Mouse (Mus musculus): ENCODE data around the gene Phlpp1. TPM values are rescaled to one million over a fixed set of nuclear protein-coding genes. Genes with fewer than 3 reads are reported as not detected.
A peak's percentile ranks its signal among the peaks of the same experiment; 100 is the strongest.

The Phlpp1 gene
- polyA plus RNA-seq, 1 experiment from 2014 or later, result 2.2 TPM

DNA sequence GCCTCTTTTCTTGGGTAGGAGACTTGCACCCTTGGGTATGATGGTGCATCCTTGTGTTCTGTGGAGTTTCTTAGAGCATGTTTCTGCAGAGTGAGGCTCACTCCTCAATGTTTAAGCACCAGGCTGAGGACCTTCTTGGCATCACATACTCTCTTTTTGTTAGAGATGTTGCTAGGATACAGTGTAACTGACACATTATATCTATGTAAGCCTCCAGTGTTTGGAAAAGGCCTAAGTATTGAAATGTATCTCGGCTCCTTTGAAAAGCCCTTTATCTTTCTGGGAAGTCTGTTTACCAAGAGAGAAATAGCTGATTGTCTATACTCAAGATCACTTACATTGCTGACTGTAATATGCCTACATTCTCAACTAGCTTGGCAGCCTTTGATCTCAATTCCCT lies 208.9 kb downstream of the Phlpp1 start:
- ATAC-seq (ENCODE audit: insufficient read depth, low FRiP score), result no peak
- H3K9me3 ChIP-seq (replicated peaks; ENCODE audit: control insufficient read depth, low read length), result no peaks in the 10 kb centered on the region

DNA sequence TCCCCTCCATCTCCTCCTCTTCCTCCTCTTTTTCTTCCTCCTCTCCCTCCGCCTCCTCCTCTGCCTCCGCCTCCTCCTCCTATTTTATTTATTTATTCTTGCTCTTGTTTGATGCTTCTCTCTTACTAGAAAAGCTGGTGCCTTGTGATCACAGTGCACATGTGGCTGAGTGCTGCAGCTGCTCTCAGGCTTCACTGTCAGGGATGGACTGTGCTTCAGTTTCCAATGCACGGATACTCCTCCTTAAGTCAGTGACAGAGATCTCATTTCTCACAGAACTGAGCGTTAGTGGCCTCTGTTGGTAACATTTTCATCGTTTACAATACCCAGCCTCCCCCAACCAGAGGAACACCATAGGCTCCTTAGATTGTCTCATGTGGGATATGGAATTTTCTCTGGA lies 215.0 kb downstream of the Phlpp1 start:
- no peak for ATAC-seq (ENCODE audit: insufficient read depth, low FRiP score)

More for the DNA sequence above, 208.9 kb downstream of the Phlpp1 start:
- H3K4me2 ChIP-seq (ENCODE audit: low read depth, low read length), result no peak overlapping the region
- H3K36me3 ChIP-seq (ENCODE audit: control insufficient read depth, insufficient read depth, low read length), result no peaks in the 10 kb centered on the region
- H3K9ac ChIP-seq (ENCODE audit: low read length), result no peak overlapping the region
- no peaks in the 10 kb centered on the region for H3K27me3 ChIP-seq (ENCODE audit: control insufficient read depth, insufficient read depth, low read length)
- 31% methylated on average over 1 of the region's 1 CpGs for whole genome bisulfite sequencing
- no peaks in the 10 kb centered on the region for H3K4me1 ChIP-seq (ENCODE audit: control insufficient read depth, insufficient read depth, low read length)
- no peak overlapping the region for H3K4me3 ChIP-seq (replicated peaks; ENCODE audit: low read length)
- no peak overlapping the region for H3K27ac ChIP-seq (ENCODE audit: low read length)

DNA sequence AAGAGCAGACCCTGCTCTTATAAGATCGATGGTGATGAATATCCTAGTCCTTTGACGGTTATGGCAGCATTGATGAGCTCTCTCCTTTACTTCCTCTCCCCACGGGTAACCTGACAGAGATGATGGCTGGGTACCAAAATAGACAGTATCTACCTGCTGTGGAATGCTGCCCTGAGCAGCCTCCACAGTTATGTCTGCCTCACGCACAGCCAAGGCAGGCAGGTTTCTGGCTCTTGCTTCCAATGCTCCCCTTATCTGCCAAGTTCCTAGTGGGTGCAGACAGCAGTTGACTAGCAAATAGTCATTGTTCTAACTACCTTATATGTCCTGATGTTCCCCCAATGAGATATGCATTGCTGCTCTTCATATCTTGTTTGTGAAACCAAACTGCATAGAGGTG lies 215.7 kb downstream of the Phlpp1 start:
- no peaks in the 10 kb centered on the region for H3K36me3 ChIP-seq (ENCODE audit: control insufficient read depth, insufficient read depth, low read length)
- H3K9ac ChIP-seq (ENCODE audit: low read length), result no peak overlapping the region
- no peaks in the 10 kb centered on the region for H3K9me3 ChIP-seq (replicated peaks; ENCODE audit: control insufficient read depth, low read length)
- H3K27me3 ChIP-seq (ENCODE audit: control insufficient read depth, insufficient read depth, low read length), result no peaks in the 10 kb centered on the region
- H3K4me2 ChIP-seq (ENCODE audit: low read depth, low read length), result no peak overlapping the region
- no peak for ATAC-seq (ENCODE audit: insufficient read depth, low FRiP score)
- H3K27ac ChIP-seq (ENCODE audit: low read length), result no peak overlapping the region
- H3K4me1 ChIP-seq (ENCODE audit: control insufficient read depth, insufficient read depth, low read length), result no peaks in the 10 kb centered on the region
- 88% methylated on average over 4 of the region's 4 CpGs for WGBS
- no peak overlapping the region for H3K4me3 ChIP-seq (replicated peaks; ENCODE audit: low read length)

More for the DNA sequence above, 215.0 kb downstream of the Phlpp1 start:
- 62% methylated on average over 5 of the region's 5 CpGs for WGBS
- Histone ChIP-seq H3K4me1 (ENCODE audit: control insufficient read depth, insufficient read depth, low read length) (no peaks in the 10 kb centered on the region), H3K9ac (ENCODE audit: low read length) (no peak overlapping the region), H3K27ac (ENCODE audit: low read length) (no peak overlapping the region), H3K4me3 (replicated peaks; ENCODE audit: low read length) (no peak overlapping the region), H3K36me3 (ENCODE audit: control insufficient read depth, insufficient read depth, low read length) (no peaks in the 10 kb centered on the region), H3K9me3 (replicated peaks; ENCODE audit: control insufficient read depth, low read length) (no peaks in the 10 kb centered on the region), H3K27me3 (ENCODE audit: control insufficient read depth, insufficient read depth, low read length) (no peaks in the 10 kb centered on the region), H3K4me2 (ENCODE audit: low read depth, low read length) (no peak overlapping the region)

DNA sequence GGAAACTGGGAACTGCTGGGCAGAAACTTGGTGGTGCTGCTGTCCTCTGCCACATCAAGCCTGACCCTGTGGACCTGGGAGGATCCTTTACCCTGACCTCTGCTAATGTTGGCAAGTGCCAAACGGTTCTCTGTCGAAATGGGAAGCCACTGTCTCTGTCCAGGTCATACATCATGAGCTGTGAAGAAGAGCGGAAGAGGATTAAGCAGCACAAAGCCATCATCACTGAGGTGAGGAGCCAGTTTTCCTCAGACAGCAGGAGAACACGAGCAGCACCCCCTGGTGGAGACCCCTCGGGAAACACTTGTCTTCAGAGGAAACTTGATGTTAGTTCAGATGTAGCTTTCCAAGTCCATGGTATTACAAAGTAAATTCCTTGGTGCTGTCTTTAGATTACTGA lies 218.1 kb downstream of the Phlpp1 start:
- no peaks in the 10 kb centered on the region for H3K4me1 ChIP-seq (ENCODE audit: control insufficient read depth, insufficient read depth, low read length)
- WGBS, result 7% methylated on average over 5 of the region's 5 CpGs
- no peaks in the 10 kb centered on the region; the same call in 1 of the 2 replicates for H3K36me3 ChIP-seq (ENCODE audit: control insufficient read depth, insufficient read depth, low read length)
- H3K27ac ChIP-seq (ENCODE audit: low read length), result no peak overlapping the region
- ATAC-seq (ENCODE audit: insufficient read depth, low FRiP score), result peak; percentile 33; the same call in 1 of the 2 replicates
- no peak overlapping the region for H3K4me3 ChIP-seq (replicated peaks; ENCODE audit: low read length)
- no peak overlapping the region for H3K9ac ChIP-seq (ENCODE audit: low read length)
- H3K9me3 ChIP-seq (replicated peaks; ENCODE audit: control insufficient read depth, low read length), result no peaks in the 10 kb centered on the region
- H3K27me3 ChIP-seq (ENCODE audit: control insufficient read depth, insufficient read depth, low read length), result no peaks in the 10 kb centered on the region
- H3K4me2 ChIP-seq (ENCODE audit: low read depth, low read length), result no peak overlapping the region

DNA sequence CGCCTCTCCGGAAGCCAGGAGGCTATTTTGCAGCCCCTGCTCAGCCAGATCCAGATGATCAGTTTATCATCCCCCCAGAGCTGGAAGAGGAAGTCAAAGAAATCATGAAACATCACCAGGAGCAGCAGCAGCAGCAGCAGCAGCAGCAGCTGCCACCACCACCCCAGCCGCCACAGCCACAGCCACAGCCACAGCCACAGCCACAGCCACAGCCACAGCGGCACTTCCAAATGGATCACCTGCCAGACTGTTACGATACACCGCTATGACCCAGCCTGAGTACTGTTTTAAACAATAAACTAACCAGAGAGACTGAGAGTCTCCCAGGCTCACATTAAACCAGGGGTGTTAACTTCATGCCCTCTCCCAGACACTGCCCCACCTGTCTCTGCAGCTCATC lies 221.5 kb downstream of the Phlpp1 start:
- 86% methylated on average over 6 of the region's 6 CpGs for WGBS
- ATAC-seq (ENCODE audit: insufficient read depth, low FRiP score), result no peak

DNA sequence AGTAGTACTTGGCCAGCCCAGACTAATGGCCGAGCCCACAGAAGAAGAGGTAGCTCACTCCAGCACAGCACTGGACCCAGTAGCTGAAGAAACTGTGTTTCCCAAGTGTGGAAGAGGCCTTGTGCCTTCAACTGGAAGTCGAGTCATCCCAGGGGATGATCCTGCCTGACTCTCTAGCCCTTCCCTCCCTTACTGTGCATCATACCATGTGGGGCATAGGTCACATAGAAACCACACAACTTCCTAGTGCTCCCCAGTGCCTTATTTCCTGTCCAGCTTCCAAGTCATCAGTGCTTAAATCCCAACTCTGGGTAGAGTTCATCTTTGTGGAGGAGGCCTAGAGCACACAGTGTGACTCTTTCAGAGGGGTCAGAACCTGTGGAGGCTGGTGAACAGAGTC lies 223.1 kb downstream of the Phlpp1 start:
- H3K9me3 ChIP-seq (replicated peaks; ENCODE audit: control insufficient read depth, low read length), result no peaks in the 10 kb centered on the region
- no peak overlapping the region for H3K27ac ChIP-seq (ENCODE audit: low read length)
- no peaks in the 10 kb centered on the region; the same call in 1 of the 2 replicates for H3K36me3 ChIP-seq (ENCODE audit: control insufficient read depth, insufficient read depth, low read length)
- no peak overlapping the region for H3K9ac ChIP-seq (ENCODE audit: low read length)
- H3K4me2 ChIP-seq (ENCODE audit: low read depth, low read length), result no peak overlapping the region
- no peak overlapping the region for H3K4me3 ChIP-seq (replicated peaks; ENCODE audit: low read length)
- WGBS, result 80% methylated on average over 2 of the region's 2 CpGs
- H3K27me3 ChIP-seq (ENCODE audit: control insufficient read depth, insufficient read depth, low read length), result no peaks in the 10 kb centered on the region
- no peak for ATAC-seq (ENCODE audit: insufficient read depth, low FRiP score)
- H3K4me1 ChIP-seq (ENCODE audit: control insufficient read depth, insufficient read depth, low read length), result no peaks in the 10 kb centered on the region

More for the DNA sequence above, 221.5 kb downstream of the Phlpp1 start:
- H3K4me1 ChIP-seq (ENCODE audit: control insufficient read depth, insufficient read depth, low read length), result no peaks in the 10 kb centered on the region
- H3K27me3 ChIP-seq (ENCODE audit: control insufficient read depth, insufficient read depth, low read length), result no peaks in the 10 kb centered on the region
- H3K27ac ChIP-seq (ENCODE audit: low read length), result no peak overlapping the region
- H3K36me3 ChIP-seq (ENCODE audit: control insufficient read depth, insufficient read depth, low read length), result no peaks in the 10 kb centered on the region; the same call in 1 of the 2 replicates
- H3K9me3 ChIP-seq (replicated peaks; ENCODE audit: control insufficient read depth, low read length), result no peaks in the 10 kb centered on the region
- no peak overlapping the region for H3K9ac ChIP-seq (ENCODE audit: low read length)
- H3K4me2 ChIP-seq (ENCODE audit: low read depth, low read length), result no peak overlapping the region
- H3K4me3 ChIP-seq (replicated peaks; ENCODE audit: low read length), result no peak overlapping the region

DNA sequence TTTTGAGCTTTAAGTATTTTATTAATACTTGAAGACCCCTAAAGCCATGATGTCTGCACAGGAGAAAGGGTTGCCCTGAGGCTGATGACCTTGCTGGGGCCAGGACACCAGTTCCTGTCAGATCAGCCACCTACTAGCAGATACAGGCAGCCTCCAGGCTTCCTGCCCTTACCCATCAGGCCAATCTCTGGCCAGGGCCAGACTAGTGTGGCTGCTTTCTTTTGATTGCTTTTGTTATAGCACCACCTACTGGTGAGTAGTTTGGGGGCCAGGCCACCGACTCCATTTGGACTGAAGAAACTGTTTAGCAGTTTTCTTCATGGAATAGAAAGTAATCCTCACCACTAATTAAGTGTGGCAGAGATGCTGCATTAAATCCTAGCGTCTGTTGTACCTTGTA lies 223.9 kb downstream of the Phlpp1 start:
- WGBS, result 4% methylated on average over 2 of the region's 2 CpGs
- Histone ChIP-seq H3K4me2 (ENCODE audit: low read depth, low read length) (no peak overlapping the region), H3K9me3 (replicated peaks; ENCODE audit: control insufficient read depth, low read length) (no peaks in the 10 kb centered on the region), H3K36me3 (ENCODE audit: control insufficient read depth, insufficient read depth, low read length) (no peaks in the 10 kb centered on the region; the same call in 1 of the 2 replicates), H3K27me3 (ENCODE audit: control insufficient read depth, insufficient read depth, low read length) (no peaks in the 10 kb centered on the region), H3K27ac (ENCODE audit: low read length) (no peak overlapping the region), H3K4me3 (replicated peaks; ENCODE audit: low read length) (no peak overlapping the region), H3K4me1 (ENCODE audit: control insufficient read depth, insufficient read depth, low read length) (no peaks in the 10 kb centered on the region), H3K9ac (ENCODE audit: low read length) (no peak overlapping the region)
- peak; percentile 71; the same call in 1 of the 2 replicates for ATAC-seq (ENCODE audit: insufficient read depth, low FRiP score)

DNA sequence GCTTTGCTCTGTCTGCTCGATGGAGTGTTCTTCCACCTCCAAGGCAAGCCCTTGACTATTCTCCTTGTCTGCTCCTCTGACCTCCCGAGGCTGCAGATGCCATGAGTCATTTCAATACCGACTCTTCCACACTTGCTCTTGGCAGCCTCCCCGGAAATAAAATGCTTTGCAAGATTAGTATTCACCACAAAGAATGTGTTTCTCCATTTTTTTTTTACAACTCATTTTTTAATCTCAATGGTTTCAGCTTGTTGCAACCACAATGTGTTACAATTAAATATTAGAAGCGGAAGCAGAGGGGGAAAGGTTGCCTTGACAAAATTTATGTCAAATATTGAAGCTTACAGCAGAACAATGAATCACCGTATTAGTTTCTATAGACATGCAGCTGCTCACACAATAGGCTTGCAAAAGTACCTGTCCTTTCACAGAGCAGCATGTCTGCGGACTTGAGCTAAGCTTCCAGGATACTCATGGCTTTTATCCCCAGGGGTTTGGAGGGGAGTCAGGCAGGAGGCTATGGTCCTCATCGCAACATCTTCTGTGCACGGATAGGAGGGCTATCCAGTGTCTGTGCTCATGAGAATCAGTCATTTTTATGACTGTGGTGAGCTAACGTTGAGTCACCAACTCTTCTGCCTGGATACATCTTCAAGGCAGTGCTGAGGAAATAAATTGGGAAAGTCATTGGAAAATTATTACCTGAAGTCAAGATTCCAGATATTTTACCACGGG lies 229.5 kb downstream of the Phlpp1 start:
- Histone ChIP-seq H3K36me3 (ENCODE audit: control insufficient read depth, insufficient read depth, low read length) (no peaks in the 10 kb centered on the region), H3K27ac (ENCODE audit: low read length) (0 out of 2 replicates have a peak overlapping the region, but pooled peaks have one; percentile 12), H3K4me1 (ENCODE audit: control insufficient read depth, insufficient read depth, low read length) (no peaks in the 10 kb centered on the region), H3K4me3 (replicated peaks; ENCODE audit: low read length) (no peak overlapping the region), H3K4me2 (ENCODE audit: low read depth, low read length) (no peak overlapping the region), H3K27me3 (ENCODE audit: control insufficient read depth, insufficient read depth, low read length) (no peaks in the 10 kb centered on the region), H3K9ac (ENCODE audit: low read length) (no peak overlapping the region), H3K9me3 (replicated peaks; ENCODE audit: control insufficient read depth, low read length) (no peaks in the 10 kb centered on the region)
- 53% methylated on average over 11 of the region's 11 CpGs for WGBS
- no peak for ATAC-seq (ENCODE audit: insufficient read depth, low FRiP score)

DNA sequence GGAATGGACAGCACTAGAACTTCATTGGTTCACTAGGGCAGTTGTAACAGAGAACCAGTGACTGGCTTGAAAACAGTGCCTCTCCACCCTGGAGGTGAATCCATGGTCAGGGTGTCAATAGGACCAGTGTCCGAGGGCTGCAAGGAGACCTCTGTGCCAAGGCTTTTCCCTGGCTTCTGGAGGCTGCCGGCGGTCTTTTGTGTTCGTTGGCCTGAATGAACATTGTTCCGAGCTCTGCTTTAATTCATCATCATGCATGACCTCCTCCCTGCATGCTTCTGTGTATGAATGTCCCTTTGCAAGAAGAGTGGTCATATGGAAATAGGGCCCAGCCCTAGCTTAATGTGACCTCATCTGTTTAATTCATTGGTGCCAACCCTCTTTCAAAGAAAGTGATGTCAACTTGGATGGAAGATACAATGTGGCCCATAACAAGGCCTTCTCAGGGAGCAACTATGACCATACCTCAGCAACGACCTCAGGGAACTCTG lies 231.5 kb downstream of the Phlpp1 start:
- WGBS, result 89% methylated on average over 6 of the region's 6 CpGs
- ATAC-seq (ENCODE audit: insufficient read depth, low FRiP score), result no peak
- Histone ChIP-seq H3K36me3 (ENCODE audit: control insufficient read depth, insufficient read depth, low read length) (no peaks in the 10 kb centered on the region), H3K27me3 (ENCODE audit: control insufficient read depth, insufficient read depth, low read length) (no peaks in the 10 kb centered on the region), H3K4me2 (ENCODE audit: low read depth, low read length) (no peak overlapping the region), H3K9ac (ENCODE audit: low read length) (no peak overlapping the region), H3K9me3 (replicated peaks; ENCODE audit: control insufficient read depth, low read length) (no peaks in the 10 kb centered on the region), H3K4me3 (replicated peaks; ENCODE audit: low read length) (no peak overlapping the region), H3K4me1 (ENCODE audit: control insufficient read depth, insufficient read depth, low read length) (no peaks in the 10 kb centered on the region), H3K27ac (ENCODE audit: low read length) (no peak overlapping the region)

Data from stomach, embryonic 16.5 days (tissue).